Mouse (Mus musculus) cerebellum, postnatal 4 days (tissue): ENCODE measurements around the gene DXBay18.
"Not testable (repeated sequence)": the region's sequence is repeated elsewhere in the genome, so short reads cannot be mapped to it uniquely, and the experiment has no call there.

Source experiments
- DNase-seq, 2 experiments: peaks; one replicate each; pipeline ENCODE4 v3.0.0; 2022; ENCODE audit warnings: low spot score in 2 of 2, mixed read lengths in 1 of 2

DXBay18 gene

DNA sequence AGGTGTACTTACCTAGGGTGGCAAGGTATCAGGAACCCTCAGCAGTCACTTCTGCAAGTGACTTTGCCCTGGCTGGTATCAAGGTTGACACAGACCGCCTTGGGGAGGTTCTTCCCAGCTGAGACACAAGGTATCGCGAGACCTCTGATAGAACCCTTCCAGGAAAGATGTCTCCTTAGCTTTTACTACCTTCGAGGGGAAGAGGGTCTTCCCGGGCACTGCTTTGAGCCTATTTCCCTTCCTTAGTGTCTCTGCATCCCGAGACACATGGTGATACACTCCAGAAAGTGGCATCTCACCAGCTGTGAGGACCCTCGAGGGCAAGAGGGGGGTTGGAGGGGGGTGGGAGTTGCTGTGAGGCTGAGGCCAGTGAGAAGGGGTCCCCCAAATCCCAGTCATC lies at the start of gene DXBay18:
Gene DXBay18, minus strand, starts transcription at position 101 of the 400 bp plus-strand sequence.
- not testable (repeated sequence) for DNase-seq

DNA sequence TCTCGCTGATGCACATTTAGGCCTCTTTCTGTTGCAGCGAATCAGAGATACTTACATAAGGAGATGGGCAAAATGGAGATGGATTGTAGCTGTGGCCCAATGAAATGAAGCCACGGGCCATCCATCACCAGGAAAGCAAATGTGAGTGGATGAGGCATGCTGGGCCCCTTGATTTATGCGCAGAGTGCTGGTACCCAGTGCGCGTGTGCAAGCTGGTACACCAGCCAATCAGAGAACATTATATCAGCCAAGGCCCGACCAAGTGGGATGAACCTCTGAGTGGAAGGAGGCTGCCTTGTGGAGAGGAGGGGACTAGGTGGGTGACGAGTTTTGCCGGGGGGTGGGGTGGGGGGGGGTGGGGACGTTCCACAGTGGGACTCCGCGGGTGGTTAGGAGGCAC lies 42.7 kb upstream of the DXBay18 start, which contains the start of gene Xlr3b:
Gene Xlr3b, plus strand, starts transcription at position 274 of the 400 bp plus-strand sequence.
- DNase-seq, result not testable (repeated sequence)

DNA sequence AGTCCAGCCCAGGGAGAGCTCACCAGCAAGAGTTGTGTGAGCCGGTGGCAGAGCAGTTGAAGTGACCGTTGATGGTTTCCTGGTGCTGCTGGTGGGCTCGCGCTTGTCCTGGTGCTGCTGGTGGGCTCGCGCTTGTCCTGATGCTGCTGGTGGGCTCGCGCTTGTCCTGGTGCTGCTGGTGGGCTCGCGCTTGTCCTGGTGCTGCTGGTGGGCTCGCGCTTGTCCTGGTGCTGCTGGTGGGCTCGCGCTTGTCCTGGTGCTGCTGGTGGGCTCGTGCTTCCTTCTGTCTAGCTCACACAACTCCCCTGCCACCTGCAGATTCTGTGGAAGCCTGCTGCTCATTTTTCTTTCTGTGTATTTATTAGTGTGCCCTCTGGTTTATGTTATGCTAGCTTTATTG lies 27.6 kb upstream of the DXBay18 start, which contains the start of gene Spin2d:
Gene Spin2d, minus strand, starts transcription at position 101 of the 400 bp plus-strand sequence.
- DNase-seq, result not testable (repeated sequence)

DNA sequence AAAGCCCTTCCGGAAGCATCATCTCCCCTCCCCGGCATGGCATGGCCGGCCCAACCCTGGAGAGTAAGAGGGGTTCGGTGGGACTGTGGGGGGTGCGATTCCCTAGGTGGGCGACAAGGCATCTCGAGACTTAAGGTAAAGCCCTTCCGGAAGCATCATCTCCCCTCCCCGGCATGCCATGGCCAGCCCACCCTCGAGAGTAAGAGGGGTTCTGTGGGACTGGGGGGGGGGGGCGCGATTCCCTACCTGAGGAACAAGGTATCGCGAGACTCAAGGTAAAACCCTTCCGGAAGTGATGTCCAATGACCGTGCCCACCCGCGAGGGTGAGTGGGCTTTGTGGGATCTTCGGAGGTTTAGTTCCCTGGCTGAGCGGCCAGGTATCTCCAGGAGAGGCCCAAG lies 754 bp downstream of the DXBay18 start, which contains the start of gene Xlr5b:
Gene Xlr5b, plus strand, starts transcription at position 301 of the 400 bp plus-strand sequence.
- DNase-seq, result not testable (repeated sequence)

DNA sequence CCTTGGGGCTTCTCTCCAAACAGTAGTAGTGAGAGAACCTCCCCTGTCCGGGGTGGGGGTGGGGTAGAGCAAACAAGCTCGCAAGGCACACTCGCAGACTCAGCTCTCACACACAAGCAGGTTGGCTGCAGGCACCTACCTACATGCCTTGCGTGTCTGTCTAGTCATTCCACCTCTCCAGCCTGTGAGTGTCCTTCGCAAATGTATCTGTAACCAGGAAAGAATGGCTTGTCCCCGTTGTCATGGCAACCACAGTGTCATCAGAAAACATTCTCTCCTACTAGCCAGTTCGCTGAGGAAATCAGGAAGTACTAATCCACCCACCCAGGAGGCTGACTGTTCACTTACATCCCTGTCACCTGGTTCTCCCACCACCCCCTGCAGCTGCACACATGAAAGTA lies 6.0 kb downstream of the DXBay18 start:
- not testable (repeated sequence) for DNase-seq

DNA sequence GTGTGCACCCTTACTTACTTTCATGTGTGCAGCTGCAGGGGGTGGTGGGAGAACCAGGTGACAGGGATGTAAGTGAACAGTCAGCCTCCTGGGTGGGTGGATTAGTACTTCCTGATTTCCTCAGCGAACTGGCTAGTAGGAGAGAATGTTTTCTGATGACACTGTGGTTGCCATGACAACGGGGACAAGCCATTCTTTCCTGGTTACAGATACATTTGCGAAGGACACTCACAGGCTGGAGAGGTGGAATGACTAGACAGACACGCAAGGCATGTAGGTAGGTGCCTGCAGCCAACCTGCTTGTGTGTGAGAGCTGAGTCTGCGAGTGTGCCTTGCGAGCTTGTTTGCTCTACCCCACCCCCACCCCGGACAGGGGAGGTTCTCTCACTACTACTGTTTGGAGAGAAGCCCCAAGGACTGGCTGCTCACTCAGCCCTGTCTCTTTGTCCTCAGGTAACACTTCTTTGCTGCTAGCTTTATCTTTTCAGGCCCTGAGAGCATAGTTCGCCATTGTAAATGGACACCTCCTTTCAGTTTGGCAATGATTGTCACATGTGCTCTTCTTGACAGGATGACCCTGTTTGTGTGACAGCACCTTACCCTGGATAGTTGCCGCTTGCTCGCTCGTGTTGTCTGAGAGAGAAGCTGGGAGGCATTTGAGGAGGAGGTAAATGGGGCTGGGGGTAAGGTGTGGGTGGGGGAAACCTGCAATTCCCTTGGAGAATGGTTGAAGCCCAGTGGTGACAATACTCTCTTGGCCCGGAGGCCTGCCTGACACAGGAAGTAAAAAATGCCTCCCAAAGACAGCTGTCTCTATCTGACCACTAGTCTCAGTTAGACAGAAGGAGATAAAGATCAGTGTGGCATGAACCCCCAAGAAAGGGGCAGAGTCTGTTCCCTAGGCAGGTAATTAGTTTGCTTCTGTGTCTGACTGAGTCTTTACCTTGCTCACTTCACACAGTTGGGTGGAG lies 26.1 kb downstream of the DXBay18 start:
- DNase-seq, result not testable (repeated sequence)

DNA sequence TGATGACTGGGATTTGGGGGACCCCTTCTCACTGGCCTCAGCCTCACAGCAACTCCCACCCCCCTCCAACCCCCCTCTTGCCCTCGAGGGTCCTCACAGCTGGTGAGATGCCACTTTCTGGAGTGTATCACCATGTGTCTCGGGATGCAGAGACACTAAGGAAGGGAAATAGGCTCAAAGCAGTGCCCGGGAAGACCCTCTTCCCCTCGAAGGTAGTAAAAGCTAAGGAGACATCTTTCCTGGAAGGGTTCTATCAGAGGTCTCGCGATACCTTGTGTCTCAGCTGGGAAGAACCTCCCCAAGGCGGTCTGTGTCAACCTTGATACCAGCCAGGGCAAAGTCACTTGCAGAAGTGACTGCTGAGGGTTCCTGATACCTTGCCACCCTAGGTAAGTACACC lies 32.5 kb downstream of the DXBay18 start, which contains the start of gene Gm14685:
Gene Gm14685, plus strand, starts transcription at position 301 of the 400 bp plus-strand sequence.
- DNase-seq, result not testable (repeated sequence)

DNA sequence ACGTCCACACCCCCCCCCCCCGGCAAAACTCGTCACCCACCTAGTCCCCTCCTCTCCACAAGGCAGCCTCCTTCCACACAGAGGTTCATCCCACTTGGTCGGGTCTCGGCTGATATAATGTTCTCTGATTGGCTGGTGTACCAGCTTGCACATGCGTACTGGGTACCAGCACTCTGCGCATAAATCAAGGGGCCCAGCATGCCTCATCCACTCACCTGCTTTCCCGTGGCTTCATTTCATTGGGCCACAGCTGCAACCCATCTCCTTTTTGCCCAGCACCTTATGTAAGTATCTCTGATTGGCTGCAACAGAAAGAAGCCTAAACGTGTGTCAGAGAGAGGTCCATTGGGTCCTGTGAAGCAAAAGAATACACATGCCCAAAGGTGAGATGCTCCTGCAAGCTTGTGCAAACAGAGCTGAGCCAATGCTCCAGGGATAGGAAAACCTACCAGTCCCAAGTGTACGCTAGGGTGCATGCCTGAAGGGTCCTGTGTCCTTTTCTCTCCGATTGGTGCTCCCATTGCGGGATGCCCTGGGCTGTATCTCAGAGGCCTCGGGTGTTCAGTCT lies 52.2 kb downstream of the DXBay18 start, which contains the start of gene Xlr3a:
Gene Xlr3a, minus strand, starts transcription at position 155 of the 568 bp plus-strand sequence.
- not testable (repeated sequence) for DNase-seq
